Mouse (Mus musculus) heart, adult 2 months (tissue): ENCODE results near the gene Rgl1.

Source experiments
- CTCF ChIP-seq: fragments of 200-600 bp; IDR thresholded peaks from 2 replicates; pipeline ENCODE4 v1.8.1; 2022; ENCODE audit warnings: antibody characterized with exemption, mild to moderate bottlenecking, moderate library complexity
- EP300 ChIP-seq: fragments of 200-500 bp; IDR thresholded peaks from 2 replicates; pipeline ENCODE4 v1.6.1; 2011; ENCODE audit warnings: low read depth, low read length, control low read depth; ENCODE audit not compliant: insufficient read depth

DNA sequence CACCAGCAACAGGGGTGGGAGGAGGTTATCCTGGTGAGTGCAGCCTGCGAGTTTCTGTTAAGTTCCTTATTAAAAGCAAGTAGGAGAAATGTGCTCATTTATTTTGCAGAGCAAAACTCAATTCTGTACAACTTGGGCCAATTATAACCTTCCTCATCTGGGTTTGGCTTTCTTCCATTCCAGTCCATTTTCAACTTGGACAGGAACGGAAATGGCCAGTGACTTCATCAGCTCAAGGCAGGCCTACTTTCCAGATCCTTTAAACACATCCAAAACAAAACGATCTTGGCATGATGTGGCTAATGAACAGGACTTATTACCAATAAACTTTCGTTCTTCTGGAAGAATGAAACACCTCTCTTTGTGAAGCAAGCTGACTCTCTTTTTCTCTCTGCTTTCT, 290.0 kb downstream of the Rgl1 start:
- TF ChIP-seq CTCF (no peak), EP300 (no peak)
